Mouse (Mus musculus) bone marrow, adult 2 months (tissue): ENCODE data around the gene Ppm1n.
A peak's percentile ranks its signal among the peaks of the same experiment; 100 is the strongest.

Experiments used
- CTCF ChIP-seq: fragments of 200-500 bp; IDR thresholded peaks from 2 replicates; pipeline ENCODE4 v1.5.1; 2011; ENCODE audit warnings: low read length, control low read depth; ENCODE audit not compliant: control insufficient read depth, insufficient read depth
- POLR2A ChIP-seq: fragments of 200-500 bp; IDR thresholded peaks from 2 replicates; pipeline ENCODE4 v1.6.1; 2011; ENCODE audit warnings: low read depth, mild to moderate bottlenecking, control low read depth, low read length, borderline replicate concordance; ENCODE audit not compliant: control insufficient read depth

GRCm38 (mm10) chr7:19269721-19270441, 10.0 kb downstream of the Ppm1n start:
- TF ChIP-seq CTCF, result no peak
- peak; percentile 47; the same call in 1 of the 2 replicates for TF ChIP-seq POLR2A
